Mouse (Mus musculus) MEL-GATA-1-ER (cell line): ENCODE data around the gene Serac1.

ENCODE experiments used
- DNase-seq: peaks from one replicate; pipeline ENCODE4 v3.0.0-alpha.2; 2012; ENCODE audit warnings: low read depth; ENCODE audit errors: extremely low read depth

Gene Serac1

DNA sequence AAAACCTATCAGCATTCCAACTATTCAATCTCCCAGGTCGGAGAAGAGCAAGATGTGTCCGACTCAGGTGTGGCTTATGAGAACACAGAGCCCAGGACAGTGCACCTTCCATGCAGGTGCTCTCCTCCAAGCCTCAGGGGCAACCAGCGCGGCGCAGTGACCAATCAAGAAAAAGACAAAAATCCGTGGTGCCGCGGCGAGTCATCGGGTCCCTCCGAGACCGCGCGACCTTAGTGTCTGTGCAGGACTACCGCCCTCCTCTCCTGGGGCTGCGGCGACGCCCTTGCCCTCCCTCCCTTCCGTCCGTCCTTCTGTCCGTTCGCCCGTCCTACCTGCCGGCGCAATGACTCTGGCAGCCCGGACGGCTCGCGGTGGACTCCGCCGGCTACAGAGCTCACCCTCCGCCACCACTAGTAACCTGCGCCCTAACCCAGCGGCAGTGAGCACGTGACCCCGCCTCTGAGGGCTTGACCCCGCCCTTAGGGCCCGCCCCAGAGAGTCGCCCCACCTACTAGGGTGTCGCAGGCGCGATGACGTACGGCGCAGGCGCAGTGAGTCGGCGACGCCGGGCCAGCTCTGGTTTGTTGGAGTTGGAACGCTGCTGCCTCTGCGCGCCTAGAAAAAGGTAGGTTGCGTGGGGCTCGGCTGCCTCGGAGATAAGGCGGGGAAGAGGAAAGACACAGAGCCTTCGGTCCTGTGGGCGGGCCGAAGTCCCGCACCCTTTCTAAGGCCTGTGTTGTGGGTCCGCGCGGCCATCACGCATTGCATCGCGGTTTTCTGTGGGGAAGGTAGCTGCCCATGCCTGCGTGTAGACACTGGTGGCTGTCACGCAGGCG lies at the start of gene Serac1, which contains the start of gene Gtf2h5:
TSS of gene Serac1 (minus strand) at position 455 of the 836 bp plus-strand sequence.
TSS of gene Gtf2h5 (plus strand) at position 500 of the 836 bp plus-strand sequence.
- peak; percentile 73 for DNase-seq

DNA sequence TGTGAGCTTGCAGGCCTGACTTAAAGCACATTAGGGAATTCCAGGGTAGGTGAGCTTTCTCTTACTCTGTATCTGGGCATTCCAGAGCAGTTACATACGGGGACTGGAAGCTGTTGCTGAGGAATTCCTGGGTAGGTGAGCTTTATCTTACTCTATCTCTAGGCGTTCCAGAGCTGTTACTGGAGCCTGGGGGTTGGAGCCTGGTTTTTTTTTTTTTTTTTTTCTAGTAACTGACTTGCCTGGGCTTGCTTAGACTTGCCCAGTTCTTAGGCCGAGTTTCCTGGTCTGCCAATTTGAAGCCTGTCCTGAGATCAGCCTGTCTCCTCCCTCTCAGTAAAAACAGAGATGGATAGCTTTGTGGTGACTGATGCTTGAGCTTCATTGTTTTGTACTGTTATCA lies 48.5 kb upstream of the Serac1 start:
- DNase-seq: no peak

DNA sequence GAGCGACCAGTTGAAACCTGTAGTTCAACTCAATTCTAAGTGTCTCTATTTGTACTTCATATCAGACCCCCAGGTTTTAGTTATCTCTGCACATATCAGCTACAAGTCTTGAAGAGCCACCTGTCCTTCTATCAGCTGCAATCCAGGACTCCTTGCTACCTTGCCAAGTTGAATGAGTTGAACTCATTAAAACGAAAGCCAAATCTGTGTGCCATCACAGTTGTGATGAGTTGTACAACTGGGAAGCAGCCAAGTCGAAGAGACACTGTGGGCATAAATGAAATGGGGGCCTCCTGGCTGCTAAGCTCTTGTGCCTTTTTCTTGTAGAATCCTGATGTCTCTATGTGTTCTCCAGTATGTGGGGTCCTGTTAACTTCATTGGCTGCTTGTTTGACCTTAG lies 45.9 kb upstream of the Serac1 start:
- DNase-seq: no peak

DNA sequence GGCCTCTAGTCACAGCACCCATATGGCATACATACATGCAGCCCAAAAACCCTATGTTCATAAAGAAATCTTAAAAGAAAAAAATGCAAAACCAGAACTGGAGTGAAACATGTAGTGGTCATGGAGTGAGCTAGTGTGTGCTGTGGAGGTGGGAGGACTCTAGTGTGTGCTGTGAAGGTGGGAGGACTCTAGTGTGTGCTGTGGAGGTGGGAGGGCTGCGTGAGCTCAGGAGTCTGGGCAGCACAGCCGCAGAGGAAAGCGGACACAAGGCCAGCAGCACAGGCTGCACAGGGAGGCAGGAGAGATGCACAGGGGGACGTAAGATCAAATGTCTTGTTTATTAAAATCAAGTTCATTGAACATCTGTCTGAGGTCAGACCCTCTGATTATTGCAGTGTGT lies 44.2 kb upstream of the Serac1 start:
- no peak for DNase-seq

DNA sequence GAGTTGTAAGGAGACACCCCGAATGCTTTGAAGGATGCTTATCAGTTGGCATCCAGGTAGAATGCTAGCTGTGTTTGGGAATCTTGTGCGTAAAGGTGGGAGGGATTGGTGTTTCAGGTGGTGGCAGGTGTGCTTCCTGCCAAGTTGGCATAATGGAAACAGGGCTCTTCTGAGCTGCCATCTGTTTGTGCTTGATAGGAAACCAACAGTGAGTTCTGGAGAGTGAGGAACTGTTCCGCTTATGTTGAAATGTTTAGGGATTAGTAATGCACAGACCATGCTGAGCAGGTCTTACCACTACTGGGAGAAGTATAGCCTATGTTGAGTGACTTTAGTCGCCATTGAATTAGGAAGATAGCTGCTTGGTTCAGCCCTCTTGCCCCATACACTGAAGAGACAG lies 39.3 kb upstream of the Serac1 start:
- no peak for DNase-seq

DNA sequence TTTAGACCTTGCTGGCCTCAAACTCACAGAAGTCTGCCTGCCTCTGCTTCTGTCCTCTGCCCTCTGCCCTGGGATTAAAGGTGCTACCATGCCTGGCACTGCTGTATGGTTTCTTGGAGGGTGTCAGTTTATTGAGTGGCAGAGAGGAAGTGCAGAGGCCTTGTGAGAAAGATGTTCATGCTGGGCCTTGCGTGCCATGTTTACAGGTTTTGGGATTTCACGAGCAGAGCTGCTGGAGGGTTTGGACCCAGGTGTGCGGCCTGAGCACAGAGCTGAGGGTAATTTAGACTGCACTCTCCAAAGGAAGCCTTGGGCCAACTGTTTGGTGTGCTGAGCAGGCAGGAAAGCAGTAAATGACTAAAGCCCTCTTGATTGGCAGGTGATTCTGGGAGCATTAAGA lies 38.4 kb upstream of the Serac1 start:
- no peak for DNase-seq

DNA sequence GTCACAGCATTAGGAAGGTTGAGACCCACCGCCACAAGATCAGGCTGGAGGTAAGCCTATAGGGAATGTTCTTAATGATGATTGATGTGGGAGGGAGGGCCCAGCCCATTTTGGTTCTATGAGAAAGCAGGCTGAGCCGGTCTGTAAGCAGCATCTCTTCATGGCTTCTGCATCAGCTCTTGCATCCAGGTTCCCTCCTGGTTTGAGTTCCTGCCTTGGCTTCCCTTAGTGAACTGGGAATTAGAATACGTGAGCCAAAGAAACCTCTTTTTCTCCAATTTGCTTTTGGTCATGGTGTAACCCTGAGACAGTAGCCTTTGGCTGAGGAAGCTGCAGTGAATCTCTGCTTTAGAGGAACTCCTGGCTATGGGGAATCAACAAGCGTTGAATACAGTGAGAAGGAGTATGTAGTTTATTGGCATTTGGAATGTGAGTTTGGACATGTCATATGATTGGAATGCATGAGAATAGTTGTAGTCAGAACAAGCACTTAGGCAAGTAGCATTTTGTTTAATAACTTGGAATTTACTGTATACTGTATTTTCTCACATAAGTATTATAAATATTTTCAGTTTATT lies 37.7 kb upstream of the Serac1 start:
- DNase-seq: no peak

DNA sequence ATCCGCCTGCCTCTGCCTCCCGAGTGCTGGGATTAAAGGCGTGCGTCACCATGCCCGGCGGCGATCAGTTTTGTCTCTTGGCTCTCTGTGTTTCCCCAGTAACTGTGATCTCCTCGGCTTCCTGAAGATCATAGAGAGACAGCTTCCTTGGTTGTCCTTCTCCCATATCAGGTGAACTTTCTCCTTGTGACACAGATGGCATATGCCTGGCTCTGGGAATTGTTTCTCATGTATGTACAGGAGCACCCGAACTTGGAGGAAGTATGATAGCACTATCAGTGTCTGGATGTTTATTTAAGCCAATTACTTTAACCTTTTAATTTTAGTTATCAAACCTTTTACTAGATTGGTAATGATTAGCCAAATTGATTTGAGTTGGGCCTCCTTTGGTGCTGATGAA lies 35.5 kb upstream of the Serac1 start:
- DNase-seq: no peak

DNA sequence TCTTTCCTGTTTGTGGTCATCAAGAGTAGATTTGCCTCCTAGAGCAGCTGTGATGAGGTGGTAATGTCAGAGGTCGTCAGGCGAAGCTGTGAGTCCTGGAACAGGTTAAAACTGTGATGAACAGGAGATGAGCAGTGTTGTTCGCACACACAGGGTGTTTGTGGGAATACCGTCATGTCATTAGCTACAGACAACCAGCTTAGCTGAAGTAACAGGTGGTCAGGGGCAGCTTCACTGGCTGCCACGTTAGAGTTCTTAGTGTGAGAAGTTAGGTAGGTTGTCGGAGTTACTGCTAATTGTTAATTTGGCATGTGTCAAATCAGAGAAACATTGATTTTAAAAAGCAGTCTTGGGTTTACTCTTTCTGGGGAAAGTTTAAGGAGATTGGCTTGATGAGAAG lies 34.1 kb upstream of the Serac1 start:
- no peak for DNase-seq

DNA sequence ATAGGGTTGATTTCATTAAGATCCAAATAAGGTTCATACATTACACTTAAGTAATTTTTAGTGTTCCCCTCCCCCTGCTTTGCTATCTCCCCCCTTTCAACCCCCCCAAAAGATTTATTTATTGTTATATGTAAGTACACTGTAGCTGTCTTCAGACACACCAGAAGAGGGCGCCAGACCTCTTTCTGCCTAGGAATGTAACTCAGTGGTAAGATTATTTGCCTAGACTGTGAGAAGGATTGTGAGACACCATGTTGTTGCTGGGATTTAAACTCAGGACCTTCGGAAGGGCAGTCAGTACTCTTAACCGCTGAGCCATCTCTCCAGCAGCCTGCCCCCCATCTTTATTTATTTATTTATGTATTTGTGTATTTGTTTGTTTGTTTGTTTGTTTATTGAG lies 31.4 kb upstream of the Serac1 start:
- DNase-seq: no peak

DNA sequence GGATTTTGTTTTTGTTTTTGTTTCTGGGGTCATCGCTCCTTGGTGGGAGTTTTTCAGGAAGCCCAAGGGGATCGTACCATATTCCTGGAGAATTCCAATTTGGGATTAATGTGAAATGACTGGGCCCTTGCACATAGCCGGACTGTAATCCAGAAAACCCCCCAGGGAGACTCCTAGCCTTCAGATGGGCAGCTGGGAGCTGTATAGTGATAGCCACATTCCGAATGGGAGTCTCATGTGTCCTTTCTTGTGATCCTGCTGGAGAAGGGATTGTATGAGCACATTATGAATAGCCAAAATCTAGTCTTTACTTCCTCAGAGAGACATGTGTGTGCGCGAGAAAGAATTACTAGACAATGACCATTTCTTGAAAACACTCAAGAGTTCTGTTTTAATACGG lies 28.6 kb upstream of the Serac1 start:
- DNase-seq: no peak

DNA sequence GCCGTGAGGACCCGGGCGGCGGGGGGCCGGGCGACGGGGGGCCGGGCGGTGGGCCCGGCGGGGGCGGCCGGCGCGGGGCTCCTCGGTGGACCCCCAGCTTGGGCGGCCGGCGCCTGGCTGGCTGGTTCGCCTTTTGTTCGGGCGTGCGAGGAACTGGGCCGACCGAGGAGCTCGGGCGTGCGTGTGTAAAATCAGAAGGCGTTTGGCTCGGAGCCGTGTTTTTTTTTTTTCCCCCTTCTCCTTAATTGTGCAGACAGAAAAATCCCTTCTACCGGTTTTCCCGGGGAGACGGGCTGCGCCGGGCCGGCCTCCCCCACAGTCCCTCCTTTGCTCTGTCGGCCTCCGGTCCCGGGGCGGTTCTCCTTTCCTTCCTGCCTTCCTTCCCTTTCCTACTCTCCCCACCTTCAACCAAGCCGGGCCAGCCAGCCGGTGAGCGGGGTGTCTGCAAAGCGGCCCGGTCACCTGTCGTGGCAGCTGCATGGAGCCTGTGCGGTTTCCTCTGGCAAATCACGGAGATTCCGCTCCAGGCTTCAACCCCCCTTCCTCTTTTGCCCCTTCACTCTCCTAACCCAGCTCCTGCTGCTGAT lies 27.6 kb upstream of the Serac1 start:
- no peak for DNase-seq

DNA sequence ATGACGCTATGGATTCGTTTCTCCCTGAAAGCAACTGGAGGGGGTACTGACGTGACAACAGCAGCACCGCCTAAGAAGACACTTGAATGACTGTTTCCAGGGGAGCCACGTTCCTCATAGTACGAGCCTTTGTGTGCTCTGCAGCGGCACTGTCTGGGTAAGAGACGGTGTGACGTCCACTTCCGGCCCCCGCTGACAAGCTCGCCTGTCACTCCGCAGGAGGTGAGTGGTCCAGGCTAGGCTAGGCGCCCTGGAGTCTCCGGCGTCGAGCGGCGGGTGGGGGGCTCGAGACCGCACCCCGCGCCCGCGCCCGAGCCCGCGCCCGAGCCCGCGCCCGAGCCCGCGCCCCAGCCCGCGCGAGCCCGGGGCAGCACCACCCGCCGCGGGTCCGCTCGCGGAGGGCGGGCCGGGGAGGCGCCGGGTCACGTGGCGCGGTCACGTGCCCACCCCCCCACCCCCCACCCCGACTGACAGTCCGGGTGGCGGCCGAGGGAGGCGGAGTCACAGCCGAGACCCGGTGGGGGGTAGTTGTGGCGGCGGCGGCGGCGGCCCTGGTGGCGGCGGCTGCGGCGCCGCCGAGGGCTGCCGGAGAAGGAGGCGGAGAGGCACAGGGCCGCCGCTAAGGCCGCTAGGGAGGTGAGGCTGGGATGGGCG lies 26.9 kb upstream of the Serac1 start, which contains the start of gene Tulp4:
TSS of gene Tulp4 (plus strand) at position 77 of the 654 bp plus-strand sequence.
- DNase-seq: peak; percentile 70

DNA sequence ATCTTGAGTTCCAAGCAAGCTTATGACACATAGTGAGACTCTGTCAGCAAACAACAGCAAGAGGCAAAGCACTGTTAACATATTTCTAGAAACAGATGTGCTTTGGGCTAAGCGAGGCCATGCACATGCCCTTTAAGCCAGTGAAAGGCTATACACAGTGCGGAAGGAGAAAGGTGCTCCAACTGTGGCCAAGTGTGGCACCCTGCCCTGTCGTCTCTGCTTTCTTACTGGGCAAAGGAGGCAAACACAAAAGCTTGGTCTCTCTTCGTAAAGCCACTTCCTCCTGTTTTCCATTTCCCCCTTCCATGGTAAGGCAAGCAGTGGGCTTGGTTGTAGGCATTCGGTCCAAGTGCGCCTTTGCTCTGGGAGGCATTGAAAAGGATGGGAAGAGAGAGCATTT lies 24.0 kb upstream of the Serac1 start:
- no peak for DNase-seq

DNA sequence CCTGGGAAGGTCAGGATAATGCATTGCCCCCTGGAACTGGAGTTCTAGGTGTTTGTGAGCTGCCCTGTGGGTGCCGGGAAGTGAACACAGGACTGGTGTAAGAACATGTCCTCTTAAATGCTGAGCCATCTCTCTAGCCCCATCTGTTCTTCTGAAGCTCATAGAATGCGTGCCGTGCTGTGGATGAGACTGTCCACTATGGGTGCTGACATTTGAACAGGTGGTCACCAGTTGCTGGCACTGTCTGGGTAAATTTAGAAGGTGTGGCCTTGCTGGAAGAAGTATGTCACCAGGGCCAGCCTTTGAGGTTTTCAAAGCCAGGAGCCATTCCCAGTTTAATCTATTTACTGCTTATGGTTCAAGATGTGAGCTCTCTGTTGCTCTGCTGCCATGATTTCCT lies 22.7 kb upstream of the Serac1 start:
- no peak for DNase-seq

DNA sequence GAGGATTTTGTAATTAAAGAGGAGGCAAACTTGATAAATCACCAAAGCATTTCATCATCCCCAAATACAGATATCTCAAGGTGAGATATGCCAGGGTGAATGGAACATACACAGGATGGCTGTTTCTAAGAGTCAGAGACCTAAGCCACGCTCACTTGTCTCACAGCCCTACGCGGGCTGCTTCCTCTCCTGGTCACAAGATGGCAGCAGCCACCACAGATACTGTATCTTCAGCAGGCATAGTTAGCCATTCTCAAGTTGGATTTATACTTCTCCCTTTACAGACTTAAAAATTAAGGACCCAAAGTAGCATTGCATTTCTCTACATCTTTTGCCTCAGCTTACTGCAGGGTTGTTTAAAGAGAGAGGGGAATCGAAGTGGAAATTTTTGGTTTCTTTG lies 18.3 kb upstream of the Serac1 start:
- no peak for DNase-seq

DNA sequence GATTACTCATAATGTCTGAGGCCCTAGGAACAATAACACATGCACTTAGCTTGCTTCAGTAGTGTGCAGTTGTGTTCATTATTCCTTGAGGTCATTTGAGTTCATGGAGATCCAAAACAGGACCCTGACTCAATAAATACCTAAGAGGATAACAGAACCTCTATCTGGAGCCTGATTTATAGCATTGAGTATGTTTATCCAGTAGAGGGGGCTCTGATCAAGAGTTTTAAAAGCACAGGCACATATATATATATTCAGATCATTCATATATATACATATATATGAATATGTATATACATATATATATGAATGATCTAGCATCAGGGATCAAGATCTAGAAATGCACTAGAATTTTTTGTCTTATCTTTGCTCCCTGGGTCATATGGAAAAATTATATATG lies 16.0 kb upstream of the Serac1 start:
- no peak for DNase-seq

DNA sequence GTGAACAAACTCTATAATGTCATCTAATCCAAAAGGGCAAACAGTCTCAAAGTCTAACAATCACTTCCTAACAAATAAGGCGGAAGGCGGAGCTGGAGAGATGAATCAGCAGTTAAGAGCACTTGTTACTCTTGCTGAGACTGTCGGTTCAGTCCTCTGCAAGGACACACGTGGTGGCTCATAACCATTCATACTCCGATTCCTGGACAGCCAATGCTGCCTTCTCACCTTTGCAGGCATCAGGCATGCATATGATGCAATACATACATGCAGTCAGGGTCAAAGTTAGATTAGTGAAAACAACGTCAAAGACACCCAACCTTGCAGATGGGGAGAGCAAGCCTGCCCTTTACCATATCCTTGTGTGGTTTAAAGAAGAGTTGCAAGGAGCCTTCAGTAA lies 12.1 kb upstream of the Serac1 start:
- no peak for DNase-seq

DNA sequence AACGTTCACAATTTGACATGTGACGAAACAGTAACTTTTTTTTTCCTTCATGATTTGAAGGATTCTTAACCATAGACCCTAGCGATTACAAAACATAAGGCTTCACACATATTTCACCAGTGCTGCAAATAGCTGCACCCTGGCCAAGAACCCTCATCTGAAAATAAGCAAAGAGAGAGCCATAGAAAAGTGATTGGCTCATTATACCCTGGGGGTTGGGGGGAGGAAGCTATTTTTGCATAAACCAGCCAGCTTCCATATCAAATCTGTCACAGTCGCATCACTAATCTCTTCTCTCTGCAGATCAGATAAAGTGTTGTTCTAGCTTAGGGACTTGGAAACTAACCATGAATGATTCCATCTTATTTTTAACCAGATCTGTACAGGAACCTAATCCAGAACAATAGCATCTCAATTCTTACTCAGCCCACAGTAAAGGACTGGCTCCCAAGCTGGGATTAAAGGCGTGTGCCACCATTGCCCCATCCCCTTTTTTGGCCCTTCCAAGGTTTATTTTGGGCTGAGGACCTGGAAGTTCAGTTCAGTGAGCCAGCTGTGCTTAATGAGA lies 3.9 kb upstream of the Serac1 start:
- no peak for DNase-seq

DNA sequence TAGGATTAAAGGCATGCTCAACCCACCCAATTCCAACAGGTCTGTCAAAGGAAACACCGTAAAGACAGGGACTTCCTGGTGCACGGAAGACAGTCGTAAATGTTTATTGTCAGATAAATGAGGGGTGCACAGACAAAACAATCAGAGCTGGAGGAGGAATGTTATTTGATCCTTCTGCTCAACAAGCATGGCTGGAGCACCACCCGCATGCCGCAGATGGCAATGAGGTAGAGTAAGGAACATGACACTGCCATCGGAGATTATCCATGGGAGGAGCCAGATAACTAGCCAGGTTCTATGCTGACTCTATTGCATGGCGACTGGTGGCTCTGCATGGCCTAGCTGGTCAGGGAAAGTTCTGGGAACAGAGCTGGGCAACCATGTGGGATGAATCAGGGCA lies 6.1 kb downstream of the Serac1 start:
- no peak for DNase-seq

DNA sequence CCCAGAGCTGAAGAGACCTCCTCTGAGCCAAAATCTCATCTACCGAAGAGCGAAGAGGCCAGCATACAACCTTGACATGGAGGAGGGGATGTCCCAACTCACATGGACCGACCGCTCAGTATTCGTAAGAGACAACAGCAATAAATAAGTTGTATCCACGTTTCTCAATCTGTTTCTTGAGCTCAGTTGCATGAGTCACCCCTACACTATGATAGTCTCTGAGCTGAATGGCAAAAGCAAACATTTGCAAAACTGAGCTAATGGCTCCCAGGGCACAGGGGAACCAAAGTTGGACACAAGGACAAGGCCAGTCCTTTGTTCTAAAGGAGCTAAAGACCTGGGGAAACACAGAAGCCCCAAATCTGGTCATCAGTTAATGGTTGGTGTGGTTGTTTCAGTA lies 9.7 kb downstream of the Serac1 start:
- no peak for DNase-seq

DNA sequence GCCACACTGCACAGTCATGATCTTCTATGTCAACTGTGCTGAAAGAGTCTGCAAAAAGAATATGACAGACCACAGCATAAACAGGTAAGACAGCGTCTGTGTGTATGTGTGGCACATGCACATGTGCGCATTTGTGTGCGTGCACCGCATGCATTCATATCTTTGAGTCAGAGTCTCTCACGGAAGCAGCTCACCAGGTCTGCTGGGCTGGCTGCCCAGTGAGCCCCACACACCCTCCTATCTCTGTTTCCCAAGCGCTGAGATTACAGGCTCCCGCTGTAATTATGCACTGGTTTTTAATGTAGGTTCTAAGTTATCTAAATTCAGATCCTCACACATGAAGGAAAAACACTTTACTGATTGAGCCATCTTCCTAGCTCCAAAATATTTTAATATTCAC lies 11.9 kb downstream of the Serac1 start:
- no peak for DNase-seq
